Comparison of ENCODE assay signal across 8 mouse cellular contexts in genomic region chr9:41766533-41766920, GRCm38 (mm10).
DNase-seq lines count a peak whose midpoint lies in the region; ATAC-seq lines count a peak whose summit lies in the region.

No protein-coding gene starts in this region.

- no peaks in the 10 kb centered on the region for H3K36me3 ChIP-seq in midbrain, embryonic 13.5 days

- H3K4me2 ChIP-seq in midbrain, embryonic 13.5 days (replicated peaks), result no peak overlapping the region

- H3K27ac ChIP-seq in midbrain, embryonic 13.5 days, result peak overlapping the region; percentile 27

- DNase-seq in R1 (ENCODE audit: low read depth, low spot score), result peak; percentile 43
- DNase-seq in cerebellum, adult 8-10 months, result peak; percentile 3
- peak; percentile 3 to 11 for DNase-seq in frontal cortex, adult 2 months (ENCODE audit: extremely low spot score in 1 of 2, low spot score in 1 of 2)
- peak; percentile 58 to 64 for DNase-seq in heart, postnatal 36 days
- DNase-seq in layer of hippocampus, postnatal 36 days, result peak; percentile 15 to 23
- DNase-seq in testis, postnatal 10 days (ENCODE audit: low spot score), result peak; percentile 80
- no peak for DNase-seq in thymus, postnatal 0 days (ENCODE audit: low spot score)

- peak; percentile 87 for ATAC-seq in midbrain, embryonic 13.5 days

- intact Hi-C loops in heart, postnatal 36 days (cut with DNase I), result no loop called here

- H3K9me3 ChIP-seq in midbrain, embryonic 13.5 days, result no peaks in the 10 kb centered on the region

- H3K4me1 ChIP-seq in midbrain, embryonic 13.5 days (replicated peaks), result peaks cover 7% of the 10 kb centered on the region

- H3K27me3 ChIP-seq in midbrain, embryonic 13.5 days, result no peaks in the 10 kb centered on the region

- H3K4me3 ChIP-seq in midbrain, embryonic 13.5 days (replicated peaks), result no peak overlapping the region

- 11% methylated on average over 4 of the region's 4 CpGs for WGBS in midbrain, embryonic 13.5 days

- no peak overlapping the region for H3K9ac ChIP-seq in midbrain, embryonic 13.5 days (replicated peaks)
